Mouse (Mus musculus) G1E (cell line): ENCODE measurements around the gene Klf16. TPM values are rescaled to one million over a fixed set of nuclear protein-coding genes. Genes with fewer than 3 reads are reported as not detected.
"Not testable (repeated sequence)": the region's sequence is repeated elsewhere in the genome, so short reads cannot be mapped to it uniquely, and the experiment has no call there.

ENCODE experiments used
- ATAC-seq: 2 replicates; pipeline ENCODE4 v1.8.0; 2016; ENCODE audit warnings: mild to moderate bottlenecking; ENCODE audit not compliant: insufficient number of reproducible peaks, poor library complexity, low FRiP score, severe bottlenecking; ENCODE audit errors: extremely low read depth
- DNase-seq: peaks from one replicate; pipeline ENCODE4 v3.0.0; 2012; ENCODE audit warnings: low spot score
- H3K27me3 ChIP-seq: 2 replicates; pipeline ENCODE4 v1.6.1; 2012; ENCODE audit warnings: mild to moderate bottlenecking, low read length, inconsistent platforms; ENCODE audit not compliant: insufficient read depth
- H3K36me3 ChIP-seq: replicated peaks from 2 replicates; pipeline ENCODE3; 2012; ENCODE audit warnings: mild to moderate bottlenecking, inconsistent platforms
- H3K4me1 ChIP-seq: 2 replicates; pipeline ENCODE4 v1.6.1; 2012; ENCODE audit warnings: low read depth, low read length, inconsistent platforms, mixed read lengths; ENCODE audit not compliant: insufficient read depth
- H3K4me3 ChIP-seq: 2 replicates; pipeline ENCODE4 v1.5.1; 2012; ENCODE audit warnings: low read depth, mild to moderate bottlenecking, inconsistent platforms, low read length, moderate library complexity, mixed read lengths
- H3K9me3 ChIP-seq: replicated peaks from 2 replicates; pipeline ENCODE4 v1.6.1; 2012; ENCODE audit warnings: inconsistent platforms
- CTCF ChIP-seq: IDR thresholded peaks from 2 replicates; pipeline ENCODE4 v1.5.1; 2012; ENCODE audit warnings: low read depth, low read length, inconsistent platforms, mixed read lengths
- GATA1 ChIP-seq: IDR thresholded peaks from 2 replicates; pipeline ENCODE4 v1.6.1; 2012; ENCODE audit warnings: borderline replicate concordance, low read length, inconsistent platforms, mixed read lengths
- GATA2 ChIP-seq: IDR thresholded peaks from 2 replicates; pipeline ENCODE4 v1.6.1; 2012; ENCODE audit warnings: low read depth, low read length, inconsistent platforms, borderline replicate concordance
- POLR2AphosphoS5 ChIP-seq: IDR thresholded peaks from 2 replicates; pipeline ENCODE4 v1.6.1; 2012; ENCODE audit warnings: low read depth, low read length, inconsistent platforms; ENCODE audit not compliant: insufficient replicate concordance
- TAL1 ChIP-seq: conservative IDR thresholded peaks from 2 replicates; pipeline ENCODE4 v1.6.1; 2012; ENCODE audit warnings: low read depth, low read length, inconsistent platforms, mixed read lengths
- polyA plus RNA-seq: library from polyadenylated mRNA; stranded (reverse); fragments of >175 nt; gene quantifications from 2 replicates; pipeline ENCODE4 v1.2.3, GENCODE M21; 2012
- total RNA-seq, 2 experiments: library from RNA; stranded (forward) in 1 of 2; stranded (reverse) in 1 of 2; fragments of 200-1000 nt in 1 of 2; fragments of >200 nt in 1 of 2; fragmentation: Nextera tagmentation in 1 of 2; gene quantifications; 2 replicates each; pipeline ENCODE4 v1.2.3; 2014 to 2017

Klf16 gene
- total and polyA plus RNA-seq, 3 experiments = 6.1 to 105 (median 14.0) TPM

- no peaks in the 10 kb centered on the region for H3K27me3 ChIP-seq
- H3K9me3 ChIP-seq = no peaks in the 10 kb centered on the region
- TF ChIP-seq POLR2AphosphoS5 = no peak
- TF ChIP-seq GATA1 = no peak
- TF ChIP-seq GATA2 = no peak
- TF ChIP-seq CTCF = no peak
- no peak for TF ChIP-seq TAL1
- peak overlapping the region; percentile 53; the same call in 1 of the 2 replicates for H3K4me3 ChIP-seq
- peaks cover 80% of the 10 kb centered on the region for H3K36me3 ChIP-seq
- DNase-seq (no peak), ATAC-seq (no peak)
- peaks cover 81% of the 10 kb centered on the region for H3K4me1 ChIP-seq
These were observed 29.7 kb upstream of the Klf16 start for GRCm38 (mm10) chr10:80606737-80607350.

- TF ChIP-seq TAL1 (no peak), POLR2AphosphoS5 (no peak), CTCF (no peak), GATA1 (no peak), GATA2 (no peak)
- H3K4me1 ChIP-seq = peaks cover 82% of the 10 kb centered on the region
These were observed 29.2 kb upstream of the Klf16 start for GRCm38 (mm10) chr10:80606306-80606705.

GRCm38 (mm10) chr10:80605721-80606120 lies 28.6 kb upstream of the Klf16 start, which contains the start of gene Gm49322:
Gene Gm49322 (plus strand): TSS chr10:80606021.
- H3K9me3 ChIP-seq, H3K27me3 ChIP-seq, DNase-seq, ATAC-seq: not testable (repeated sequence)
- peaks cover 68% of the 10 kb centered on the region for H3K36me3 ChIP-seq
- H3K4me3 ChIP-seq = peak within 1 kb of the TSS; percentile 96; the same call in 1 of the 2 replicates
- H3K4me1 ChIP-seq = peaks cover 77% of the 10 kb centered on the region

More at GRCm38 (mm10) chr10:80606306-80606705, 29.2 kb upstream of the Klf16 start:
- DNase-seq = no peak
- no peak for ATAC-seq
- Histone ChIP-seq H3K4me3 (peak overlapping the region; percentile 53; the same call in 1 of the 2 replicates), H3K36me3 (peaks cover 74% of the 10 kb centered on the region), H3K27me3 (no peaks in the 10 kb centered on the region), H3K9me3 (no peaks in the 10 kb centered on the region)

GRCm38 (mm10) chr10:80604988-80605387 lies 27.9 kb upstream of the Klf16 start:
- Histone ChIP-seq H3K36me3 (peaks cover 61% of the 10 kb centered on the region), H3K27me3 (no peaks in the 10 kb centered on the region), H3K4me3 (peak overlapping the region; percentile 96; the same call in 1 of the 2 replicates), H3K4me1 (peaks cover 71% of the 10 kb centered on the region), H3K9me3 (no peaks in the 10 kb centered on the region)
- ATAC-seq (no peak), DNase-seq (no peak)
- no peak for TF ChIP-seq TAL1
- TF ChIP-seq GATA1 = no peak
- no peak for TF ChIP-seq CTCF
- TF ChIP-seq GATA2 = no peak

- TF ChIP-seq CTCF (no peak), GATA1 (no peak), POLR2AphosphoS5 (no peak), TAL1 (no peak), GATA2 (no peak)
- peak; percentile 77 for ATAC-seq
These were observed 26.9 kb upstream of the Klf16 start for GRCm38 (mm10) chr10:80604001-80604509.

GRCm38 (mm10) chr10:80603364-80603763 lies 26.2 kb upstream of the Klf16 start:
- no peaks in the 10 kb centered on the region for H3K27me3 ChIP-seq
- no peak for DNase-seq
- ATAC-seq = no peak
- TF ChIP-seq TAL1 (no peak), CTCF (no peak), GATA1 (no peak), POLR2AphosphoS5 (no peak), GATA2 (no peak)
- peak overlapping the region; percentile 96 for H3K4me3 ChIP-seq
- no peaks in the 10 kb centered on the region for H3K9me3 ChIP-seq
- peaks cover 45% of the 10 kb centered on the region for H3K36me3 ChIP-seq
- peaks cover 66% of the 10 kb centered on the region for H3K4me1 ChIP-seq

More at GRCm38 (mm10) chr10:80604001-80604509, 26.9 kb upstream of the Klf16 start:
- H3K36me3 ChIP-seq = peaks cover 52% of the 10 kb centered on the region
- peak overlapping the region; percentile 96 for H3K4me3 ChIP-seq
- peak; percentile 80 for DNase-seq
- no peaks in the 10 kb centered on the region for H3K9me3 ChIP-seq
- H3K4me1 ChIP-seq = peaks cover 66% of the 10 kb centered on the region
- H3K27me3 ChIP-seq = no peaks in the 10 kb centered on the region
